Mouse (Mus musculus): ENCODE results near the gene Actr5. TPM values are rescaled to one million over a fixed set of nuclear protein-coding genes. Genes with fewer than 3 reads are reported as not detected.

Gene Actr5
- total and polyA plus RNA-seq, 3 experiments, result 17.0 to 20.8 TPM; not detected in 1

DNA sequence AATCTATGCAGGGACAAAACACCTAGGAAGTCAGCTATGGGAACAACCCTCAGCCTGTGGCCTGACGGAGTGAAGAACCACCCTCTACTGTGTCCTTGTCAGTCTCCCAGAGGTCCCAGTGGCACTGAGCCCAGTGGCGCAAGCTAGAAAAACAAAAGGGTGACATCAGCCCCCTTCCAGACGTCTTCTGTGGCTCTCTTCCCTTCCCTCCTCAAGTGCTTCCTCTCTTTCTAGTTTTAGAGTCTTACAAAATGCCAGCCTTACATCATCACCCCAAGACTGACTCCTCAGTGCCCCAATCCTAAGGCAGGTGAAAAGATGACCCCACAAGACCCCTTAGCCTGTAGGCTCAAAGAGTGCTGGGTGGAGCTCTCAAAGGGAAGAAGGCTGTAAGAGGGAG, 34.2 kb upstream of the Actr5 start:
- no peak for DNase-seq (ENCODE audit: low read depth, low spot score)
- H3K79me2 ChIP-seq (ENCODE audit: control insufficient read depth, insufficient read depth, low read length, poor library complexity), result no peaks in the 10 kb centered on the region
- H3K4me3 ChIP-seq (ENCODE audit: control insufficient read depth in 1 of 2, insufficient read depth in 1 of 2, low read depth in 2 of 2, low read length in 2 of 2), result no peak overlapping the region
- no peak overlapping the region for H3K9ac ChIP-seq (ENCODE audit: control insufficient read depth, low read depth, low read length, poor library complexity, severe bottlenecking)
- H3K27me3 ChIP-seq (ENCODE audit: control insufficient read depth in 1 of 2, insufficient read depth in 2 of 2, low read length in 2 of 2), result no peaks in the 10 kb centered on the region; a peak in 1 of 4 replicates
- TF ChIP-seq NELFE (IDR thresholded peaks at IDR 0.05; ENCODE audit: low read depth, low read length) (no peak), NRF1 (IDR thresholded peaks at IDR 0.05; ENCODE audit: insufficient read depth, low read depth, low read length, poor library complexity, severe bottlenecking) (no peak), BHLHE40 (IDR thresholded peaks at IDR 0.05; ENCODE audit: borderline replicate concordance, low read depth, low read length) (no peak), E2F4 (IDR thresholded peaks at IDR 0.05; ENCODE audit: borderline replicate concordance, low read depth, low read length) (no peak), ZKSCAN1 (IDR thresholded peaks at IDR 0.05; ENCODE audit: low read depth, low read length) (no peak), USF1 (IDR thresholded peaks at IDR 0.05; ENCODE audit: low read depth, low read length) (no peak), POLR2AphosphoS2 (IDR thresholded peaks at IDR 0.05; ENCODE audit: low read length) (no peak), ETS1 (IDR thresholded peaks at IDR 0.05; ENCODE audit: low read depth, low read length) (no peak), MXI1 (IDR thresholded peaks at IDR 0.05; ENCODE audit: low read depth, low read length) (no peak), USF2 (IDR thresholded peaks at IDR 0.05; ENCODE audit: borderline replicate concordance in 1 of 2, insufficient read depth in 1 of 2, low read depth in 1 of 2, low read length in 2 of 2) (no peak)
- peaks cover 0 to 3% of the 10 kb centered on the region in 2 experiments; a peak in 1 of 4 replicates for H3K36me3 ChIP-seq (ENCODE audit: control insufficient read depth in 1 of 2, insufficient read depth in 2 of 2, low read length in 2 of 2)
- peaks cover 0 to 11% of the 10 kb centered on the region in 2 experiments; a peak in 2 of 4 replicates for H3K4me1 ChIP-seq (ENCODE audit: control insufficient read depth in 1 of 2, insufficient read depth in 2 of 2, low read length in 2 of 2)
- no peaks in the 10 kb centered on the region for H3K9me3 ChIP-seq (replicated peaks; ENCODE audit: insufficient read depth, low read length)
- no peak overlapping the region for H3K27ac ChIP-seq (ENCODE audit: control insufficient read depth, low read depth, low read length)

DNA sequence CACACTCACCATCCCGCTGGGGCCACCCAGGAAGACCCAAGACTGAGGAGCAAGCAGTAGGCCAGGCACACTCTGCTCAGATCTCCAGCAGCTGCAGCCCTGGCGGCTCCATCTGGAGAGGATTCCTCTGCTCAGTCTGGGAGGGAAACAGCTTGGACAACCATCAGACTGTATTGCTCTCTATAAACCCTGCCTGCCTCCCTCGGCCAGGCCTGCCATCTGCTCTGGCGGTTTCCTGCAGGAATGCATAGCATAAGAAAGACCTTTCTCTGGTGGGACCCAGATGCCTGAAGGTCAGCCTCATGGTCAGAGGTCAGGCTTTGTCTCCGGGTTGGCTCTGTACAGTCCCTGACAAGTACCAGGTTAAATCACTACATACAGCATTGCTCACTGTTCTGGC, 33.4 kb upstream of the Actr5 start:
- H3K4me3 ChIP-seq (ENCODE audit: control insufficient read depth in 1 of 2, insufficient read depth in 1 of 2, low read depth in 2 of 2, low read length in 2 of 2), result no peak overlapping the region
- no peaks in the 10 kb centered on the region for H3K9me3 ChIP-seq (replicated peaks; ENCODE audit: insufficient read depth, low read length)
- no peak overlapping the region for H3K9ac ChIP-seq (ENCODE audit: control insufficient read depth, low read depth, low read length, poor library complexity, severe bottlenecking)
- no peaks in the 10 kb centered on the region for H3K79me2 ChIP-seq (ENCODE audit: control insufficient read depth, insufficient read depth, low read length, poor library complexity)
- peaks cover 0 to 5% of the 10 kb centered on the region in 2 experiments; a peak in 2 of 4 replicates for H3K4me1 ChIP-seq (ENCODE audit: control insufficient read depth in 1 of 2, insufficient read depth in 2 of 2, low read length in 2 of 2)
- no peak for DNase-seq (ENCODE audit: low read depth, low spot score)
- no peak overlapping the region for H3K27ac ChIP-seq (ENCODE audit: control insufficient read depth, low read depth, low read length)
- TF ChIP-seq BHLHE40 (IDR thresholded peaks at IDR 0.05; ENCODE audit: borderline replicate concordance, low read depth, low read length) (no peak), POLR2AphosphoS5 (IDR thresholded peaks at IDR 0.05; ENCODE audit: borderline replicate concordance, low read depth, low read length) (no peak), RAD21 (IDR thresholded peaks at IDR 0.05; ENCODE audit: low read depth, low read length) (no peak), MAX (IDR thresholded peaks at IDR 0.05; ENCODE audit: low read length) (no peak), ELF1 (IDR thresholded peaks at IDR 0.05; ENCODE audit: low read depth, low read length) (no peak)
- no peaks in the 10 kb centered on the region; a peak in 1 of 4 replicates for H3K36me3 ChIP-seq (ENCODE audit: control insufficient read depth in 1 of 2, insufficient read depth in 2 of 2, low read length in 2 of 2)
- no peaks in the 10 kb centered on the region; a peak in 1 of 4 replicates for H3K27me3 ChIP-seq (ENCODE audit: control insufficient read depth in 1 of 2, insufficient read depth in 2 of 2, low read length in 2 of 2)

Data from MEL (cell line).